ENCODE assay signal across 20 mouse cellular contexts in the genomic region with DNA sequence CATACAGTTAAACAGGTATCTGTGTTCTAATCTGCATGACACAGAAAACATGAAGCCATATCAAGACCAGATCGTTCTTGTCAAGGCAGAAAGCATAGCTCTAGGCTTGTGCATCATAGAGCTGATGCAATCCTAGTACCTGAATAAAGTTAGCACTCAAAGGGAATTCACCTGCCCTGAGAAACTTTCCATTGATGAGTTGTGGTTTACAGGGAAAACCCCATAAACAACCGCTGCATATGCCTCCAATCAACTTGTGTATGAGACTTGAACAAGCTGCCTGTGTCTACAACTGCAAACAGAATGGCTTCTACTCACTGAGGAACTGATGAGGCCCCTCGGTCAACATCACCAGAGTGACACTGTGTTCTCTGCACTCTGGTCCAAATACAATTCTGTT.
A peak's percentile ranks its signal among the peaks of the same experiment; 100 is the strongest.
DNase-seq lines count a peak whose midpoint lies in the region; TF ChIP-seq lines count a peak whose summit lies in the region.
"Had no signal": no experiment of that assay in that cellular context is flagged by ENCODE, and none has a peak within 500 bp of the region (broad histone marks: within the 10 kb centered on the region; RNA-seq: fewer than 3 reads in every experiment).

No protein-coding gene starts in this region.

- DNase-seq in A20 (ENCODE audit: low read depth, low spot score), result peak; percentile 63
- peak; percentile 25 for DNase-seq in CD4-positive, CD25-positive, alpha-beta regulatory T cell, adult 2 months (ENCODE audit: low read depth, low spot score)
- peak; percentile 96 for DNase-seq in CH12.LX (ENCODE audit: extremely low read depth)
- DNase-seq in induced T-regulatory cell, adult 2 months (ENCODE audit: low read depth), result peak; percentile 47
- DNase-seq in gastrocnemius, adult 2 months, result no peak
- no peak for DNase-seq in lung, postnatal 10 days
- DNase-seq in lung, adult 2 months, result no peak
- DNase-seq in thymus, postnatal 36 days, result no peak
- DNase-seq: adrenal gland, adult 8-10 months; adrenal gland, postnatal 14 days; adrenal gland, postnatal 36 days; cerebellum, adult 11-12 months; cerebellum, adult 2 months; cerebellum, adult 9-10 months; cerebellum, postnatal 10 days; cerebellum, postnatal 25 days; forebrain, postnatal 0 days had no signal

- peaks cover 12 to 41% of the 10 kb centered on the region in 2 experiments; a peak in 3 of 4 replicates for H3K4me1 ChIP-seq in CH12.LX (ENCODE audit: control insufficient read depth in 1 of 2, insufficient read depth in 2 of 2)
- H3K4me1 ChIP-seq in lung, adult 2 months (ENCODE audit: control insufficient read depth, insufficient read depth, low read length), result no peaks in the 10 kb centered on the region
- H3K4me1 ChIP-seq: embryonic facial prominence, embryonic 10.5 days; embryonic facial prominence, embryonic 12.5 days; forebrain, embryonic 15.5 days had no signal

- H3K36me3 ChIP-seq in CH12.LX (replicated peaks in 1 of 2; ENCODE audit: control insufficient read depth in 1 of 2, insufficient read depth in 1 of 2, low read length in 1 of 2), result no peaks in the 10 kb centered on the region
- H3K36me3 ChIP-seq: embryonic facial prominence, embryonic 10.5 days; embryonic facial prominence, embryonic 12.5 days; forebrain, embryonic 15.5 days had no signal

- H3K4me2 ChIP-seq in CH12.LX (ENCODE audit: insufficient read depth, low read depth, poor library complexity, severe bottlenecking), result peak overlapping the region; percentile 74; the same call in 1 of the 2 replicates
- H3K4me2 ChIP-seq: embryonic facial prominence, embryonic 12.5 days; forebrain, embryonic 15.5 days had no signal

- WGBS in lung, adult 2 months, result 78% methylated on average over 3 of the region's 3 CpGs

- peak; percentile 8; the same call in 1 of the 2 replicates for TF ChIP-seq RAD21 in CH12.LX (IDR thresholded peaks at IDR 0.05; ENCODE audit: low read depth, low read length)

- in situ Hi-C loops in CH12.LX (cut with MboI; ENCODE audit: low pct_ligation_motif_present, low pct_unique_long_range_greater_than_20kb, low sequenced_read_pairs), result no loop called here

- TF ChIP-seq CTCF in CH12.LX (conservative IDR thresholded peaks at IDR 0.05 in 1 of 2, IDR thresholded peaks at IDR 0.05 in 1 of 2; ENCODE audit: low read depth in 2 of 2, low read length in 2 of 2), result no peak
- no peak for TF ChIP-seq CTCF in gastrocnemius, adult 2 months (IDR thresholded peaks at IDR 0.05)
- no peak for TF ChIP-seq CTCF in lung, adult 2 months (IDR thresholded peaks at IDR 0.05; ENCODE audit: insufficient read depth, low read length)

- TF ChIP-seq EP300 in CH12.LX (IDR thresholded peaks at IDR 0.05; ENCODE audit: low read length), result peak; percentile 99

- intact Hi-C loops in gastrocnemius, adult 2 months (cut with DNase I), result no loop called here

- dilution Hi-C loops in CH12.LX (cut with MboI; ENCODE audit: extremely low pct_ligation_motif_present, extremely low pct_unique_long_range_greater_than_20kb, low sequenced_read_pairs), result no loop called here

- no peak overlapping the region for H3K4me3 ChIP-seq in CH12.LX (replicated peaks in 1 of 3; ENCODE audit: low read depth in 2 of 3, low read length in 2 of 3, poor library complexity in 1 of 3)
- no peak overlapping the region for H3K4me3 ChIP-seq in gastrocnemius, adult 2 months
- no peak overlapping the region for H3K4me3 ChIP-seq in lung, adult 2 months (replicated peaks; ENCODE audit: extremely low read depth, low read depth, low read length)
- H3K4me3 ChIP-seq: embryonic facial prominence, embryonic 10.5 days; embryonic facial prominence, embryonic 12.5 days; forebrain, embryonic 15.5 days had no signal

- no peaks in the 10 kb centered on the region for H3K79me2 ChIP-seq in CH12.LX (replicated peaks; ENCODE audit: control insufficient read depth, extremely low read depth, insufficient read depth, poor library complexity, severe bottlenecking)

- peak overlapping the region; percentile 71 for H3K9ac ChIP-seq in CH12.LX (ENCODE audit: insufficient read depth, low read depth)
- H3K9ac ChIP-seq: embryonic facial prominence, embryonic 12.5 days; forebrain, embryonic 15.5 days; forebrain, postnatal 0 days had no signal

- H3K9me3 ChIP-seq in CH12.LX (replicated peaks; ENCODE audit: low read length), result no peaks in the 10 kb centered on the region
- H3K9me3 ChIP-seq: embryonic facial prominence, embryonic 10.5 days; embryonic facial prominence, embryonic 12.5 days; forebrain, embryonic 15.5 days had no signal

- H3K27me3 ChIP-seq in CH12.LX (replicated peaks), result no peaks in the 10 kb centered on the region
- H3K27me3 ChIP-seq: embryonic facial prominence, embryonic 12.5 days; forebrain, embryonic 15.5 days had no signal

- peak overlapping the region; percentile 94 for H3K27ac ChIP-seq in CH12.LX (ENCODE audit: insufficient read depth, low read depth)
- no peak overlapping the region for H3K27ac ChIP-seq in gastrocnemius, adult 2 months
- H3K27ac ChIP-seq: embryonic facial prominence, embryonic 10.5 days; embryonic facial prominence, embryonic 12.5 days; forebrain, embryonic 15.5 days had no signal

- no peak for TF ChIP-seq POLR2A in CH12.LX (IDR thresholded peaks at IDR 0.05; ENCODE audit: low read depth, low read length)
- no peak for TF ChIP-seq POLR2A in lung, adult 2 months (IDR thresholded peaks at IDR 0.05; ENCODE audit: borderline replicate concordance, extremely low read depth, low read depth, low read length)

TF ChIP-seq in CH12.LX, 34 proteins besides CTCF, POLR2A, EP300 and RAD21:
- peak; percentile 91 for TF ChIP-seq ETS1 (conservative IDR thresholded peaks at IDR 0.05; ENCODE audit: low read depth, low read length)
- no peak for TF ChIP-seq NRF1 (IDR thresholded peaks at IDR 0.05; ENCODE audit: low read depth, low read length)
- TF ChIP-seq JUN (IDR thresholded peaks at IDR 0.05; ENCODE audit: insufficient read depth, low read depth, low read length), result peak; percentile 72; the same call in 1 of the 2 replicates
- peak; percentile 59; the same call in 1 of the 2 replicates for TF ChIP-seq KAT2A (IDR thresholded peaks at IDR 0.05; ENCODE audit: insufficient replicate concordance, low read length)
- TF ChIP-seq ELF1 (IDR thresholded peaks at IDR 0.05; ENCODE audit: low read depth, low read length), result 0 out of 2 replicates have a peak, but pooled peaks have one; percentile 37
- TF ChIP-seq PAX5 (IDR thresholded peaks at IDR 0.05; ENCODE audit: low read length), result no peak
- peak; percentile 72 for TF ChIP-seq TBP (conservative IDR thresholded peaks at IDR 0.05; ENCODE audit: low read depth, low read length)
- peak; percentile 81 for TF ChIP-seq JUND (conservative IDR thresholded peaks at IDR 0.05; ENCODE audit: low read depth, low read length)
- 0 out of 2 replicates have a peak, but pooled peaks have one; percentile 59 for TF ChIP-seq E2F4 (IDR thresholded peaks at IDR 0.05; ENCODE audit: insufficient replicate concordance, low read depth, low read length)
- TF ChIP-seq ZKSCAN1 (IDR thresholded peaks at IDR 0.05; ENCODE audit: borderline replicate concordance, low read depth, low read length), result no peak
- peak; percentile 82; the same call in 1 of the 2 replicates for TF ChIP-seq MAZ (IDR thresholded peaks at IDR 0.05; ENCODE audit: low read depth, low read length)
- TF ChIP-seq MAFK (IDR thresholded peaks at IDR 0.05; ENCODE audit: insufficient replicate concordance, low read length), result peak; percentile 82
- TF ChIP-seq SIN3A (IDR thresholded peaks at IDR 0.05; ENCODE audit: low read length), result peak; percentile 74
- peak; percentile 95 for TF ChIP-seq MEF2A (IDR thresholded peaks at IDR 0.05; ENCODE audit: borderline replicate concordance, low read depth, low read length)
- peak; percentile 90 for TF ChIP-seq TCF12 (IDR thresholded peaks at IDR 0.05; ENCODE audit: low read depth, low read length)
- peak; percentile 42 for TF ChIP-seq HCFC1 (IDR thresholded peaks at IDR 0.05; ENCODE audit: low read depth, low read length)
- TF ChIP-seq UBTF (IDR thresholded peaks at IDR 0.05; ENCODE audit: low read depth, low read length), result no peak
- TF ChIP-seq MYC (IDR thresholded peaks at IDR 0.05; ENCODE audit: low read depth, low read length), result peak; percentile 64; the same call in 1 of the 2 replicates
- peak; percentile 92 for TF ChIP-seq RCOR1 (conservative IDR thresholded peaks at IDR 0.05; ENCODE audit: low read depth, low read length)
- TF ChIP-seq ZNF384 (IDR thresholded peaks at IDR 0.05; ENCODE audit: low read depth, low read length), result 0 out of 2 replicates have a peak, but pooled peaks have one; percentile 21
- TF ChIP-seq CHD2 (IDR thresholded peaks at IDR 0.05; ENCODE audit: low read length), result peak; percentile 86
- TF ChIP-seq NELFE (IDR thresholded peaks at IDR 0.05; ENCODE audit: low read depth, low read length), result peak; percentile 44; the same call in 1 of the 2 replicates
- 0 out of 2 replicates have a peak, but pooled peaks have one; percentile 32 for TF ChIP-seq ZMIZ1 (IDR thresholded peaks at IDR 0.05; ENCODE audit: low read depth, low read length)
- TF ChIP-seq MAX (IDR thresholded peaks at IDR 0.05; ENCODE audit: low read length), result peak; percentile 76
- peak; percentile 91 for TF ChIP-seq BHLHE40 (IDR thresholded peaks at IDR 0.05; ENCODE audit: low read depth, low read length)
- no peak for TF ChIP-seq ZC3H11A (IDR thresholded peaks at IDR 0.05; ENCODE audit: low read depth, low read length)
- no peak for TF ChIP-seq POLR2AphosphoS2 (IDR thresholded peaks at IDR 0.05; ENCODE audit: low read depth, low read length)
- peak; percentile 90 for TF ChIP-seq IRF4 (IDR thresholded peaks at IDR 0.05; ENCODE audit: low read depth, low read length)

Comparison
In these comparisons a context has a peak if more than half of its experiments do, and no peak if none do; other contexts are left out.
1. DNase-seq: peak in A20 (single experiment), CD4-positive, CD25-positive, alpha-beta regulatory T cell, adult 2 months (single experiment), CH12.LX (single experiment) and induced T-regulatory cell, adult 2 months (single experiment); none in gastrocnemius, adult 2 months (single experiment), lung, postnatal 10 days (single experiment), lung, adult 2 months (single experiment) and thymus, postnatal 36 days (0 of 2).